Mouse (Mus musculus): ENCODE measurements around the gene Olfr1269. TPM values are rescaled to one million over a fixed set of nuclear protein-coding genes. Genes with fewer than 3 reads are reported as not detected.

Gene Olfr1269
- not detected in 2 replicates for polyA plus RNA-seq (2012; rRNA removed)

- Histone ChIP-seq H3K4me1 (ENCODE audit: control insufficient read depth, insufficient read depth, insufficient read length, low read length) (no peaks in the 10 kb centered on the region), H3K27me3 (ENCODE audit: control insufficient read depth, insufficient read depth, low read length) (no peaks in the 10 kb centered on the region), H3K4me3 (ENCODE audit: low read depth, low read length) (no peak within 1 kb of the TSS), H3K36me3 (ENCODE audit: control insufficient read depth, insufficient read depth, low read length) (no peaks in the 10 kb centered on the region), H3K27ac (ENCODE audit: insufficient read depth, low read depth, low read length) (no peak within 1 kb of the TSS)
- 93% methylated on average over 1 of the region's 1 CpGs for WGBS
- TF ChIP-seq POLR2A (IDR thresholded peaks at IDR 0.05; ENCODE audit: low read depth, low read length) (no peak), CTCF (IDR thresholded peaks at IDR 0.05; ENCODE audit: extremely low read depth, insufficient read length, insufficient replicate concordance, low read depth, low read length) (no peak)
Measured at GRCm38 (mm10) chr2:90121312-90121711, at the start of gene Olfr1269. TSS of gene Olfr1269 (minus strand) at chr2:90121412.

GRCm38 (mm10) chr2:90153916-90154315 lies 32.7 kb upstream of the Olfr1269 start:
- 90% methylated on average over 9 of the region's 9 CpGs for WGBS
- TF ChIP-seq POLR2A (IDR thresholded peaks at IDR 0.05; ENCODE audit: low read depth, low read length) = no peak
- TF ChIP-seq CTCF (IDR thresholded peaks at IDR 0.05; ENCODE audit: extremely low read depth, insufficient read length, insufficient replicate concordance, low read depth, low read length) = no peak

DNA sequence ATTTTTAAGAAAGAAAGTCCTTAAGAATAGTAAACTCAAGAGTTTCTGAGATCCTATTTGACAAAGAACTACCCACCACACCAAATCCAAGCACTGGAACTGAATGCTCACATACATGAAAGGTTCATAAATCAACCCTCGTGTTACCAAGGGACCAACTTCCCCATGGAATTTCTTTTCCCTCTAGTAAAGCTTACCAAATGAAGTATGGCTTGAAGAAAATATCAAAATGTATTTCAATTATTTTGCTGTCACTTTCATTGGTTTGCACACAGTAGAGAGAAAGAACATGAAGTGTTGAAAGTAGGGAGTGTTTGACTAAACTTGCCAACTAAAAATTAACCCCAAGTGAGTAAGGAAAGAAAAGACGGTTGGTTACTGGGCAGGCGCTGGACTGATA lies 31.8 kb upstream of the Olfr1269 start, which contains the start of gene Olfr1270:
Gene Olfr1270 (minus strand): TSS at position 101 of the 400 bp plus-strand sequence.
- no peaks in the 10 kb centered on the region for H3K27me3 ChIP-seq (ENCODE audit: control insufficient read depth, insufficient read depth, low read length)
- WGBS = 80% methylated on average over 3 of the region's 3 CpGs
- no peaks in the 10 kb centered on the region for H3K36me3 ChIP-seq (ENCODE audit: control insufficient read depth, insufficient read depth, low read length)
- no peak for TF ChIP-seq CTCF (IDR thresholded peaks at IDR 0.05; ENCODE audit: extremely low read depth, insufficient read length, insufficient replicate concordance, low read depth, low read length)
- TF ChIP-seq POLR2A (IDR thresholded peaks at IDR 0.05; ENCODE audit: low read depth, low read length) = no peak
- no peak within 1 kb of the TSS for H3K4me3 ChIP-seq (ENCODE audit: low read depth, low read length)
- no peak within 1 kb of the TSS for H3K27ac ChIP-seq (ENCODE audit: insufficient read depth, low read depth, low read length)
- no peaks in the 10 kb centered on the region for H3K4me1 ChIP-seq (ENCODE audit: control insufficient read depth, insufficient read depth, insufficient read length, low read length)

More at GRCm38 (mm10) chr2:90153916-90154315, 32.7 kb upstream of the Olfr1269 start:
- Histone ChIP-seq H3K27me3 (ENCODE audit: control insufficient read depth, insufficient read depth, low read length) (no peaks in the 10 kb centered on the region), H3K27ac (ENCODE audit: insufficient read depth, low read depth, low read length) (no peak overlapping the region), H3K4me3 (ENCODE audit: low read depth, low read length) (no peak overlapping the region), H3K36me3 (ENCODE audit: control insufficient read depth, insufficient read depth, low read length) (no peaks in the 10 kb centered on the region), H3K4me1 (ENCODE audit: control insufficient read depth, insufficient read depth, insufficient read length, low read length) (no peaks in the 10 kb centered on the region)

- Histone ChIP-seq H3K27me3 (ENCODE audit: control insufficient read depth, insufficient read depth, low read length) (no peaks in the 10 kb centered on the region), H3K4me3 (ENCODE audit: low read depth, low read length) (no peak within 1 kb of the TSS), H3K27ac (ENCODE audit: insufficient read depth, low read depth, low read length) (no peak within 1 kb of the TSS), H3K36me3 (ENCODE audit: control insufficient read depth, insufficient read depth, low read length) (no peaks in the 10 kb centered on the region), H3K4me1 (ENCODE audit: control insufficient read depth, insufficient read depth, insufficient read length, low read length) (no peaks in the 10 kb centered on the region)
- TF ChIP-seq CTCF (IDR thresholded peaks at IDR 0.05; ENCODE audit: extremely low read depth, insufficient read length, insufficient replicate concordance, low read depth, low read length) (no peak), POLR2A (IDR thresholded peaks at IDR 0.05; ENCODE audit: low read depth, low read length) (no peak)
Measured at GRCm38 (mm10) chr2:90142196-90142595, 21.0 kb upstream of the Olfr1269 start, which contains the start of gene Olfr32. TSS of gene Olfr32 (minus strand) at chr2:90142296.

DNA sequence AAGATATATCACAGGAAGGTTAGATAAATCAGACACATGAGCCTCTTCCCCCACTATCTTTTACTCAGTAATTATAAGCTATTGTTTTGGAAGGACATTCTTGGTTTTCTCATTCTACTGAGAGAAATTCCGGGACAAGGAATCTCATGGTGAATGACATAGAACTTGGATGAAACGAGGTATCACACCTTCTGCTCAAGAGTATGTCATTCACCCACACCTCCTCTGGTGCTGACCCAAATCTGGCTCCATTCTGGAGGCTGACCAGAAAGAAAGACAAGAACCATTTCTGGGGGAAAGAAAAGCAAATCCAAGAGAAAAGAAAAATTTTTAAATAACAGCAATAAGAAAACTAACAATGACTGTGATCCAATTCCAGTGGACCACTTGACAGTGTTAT lies 51.1 kb downstream of the Olfr1269 start:
- TF ChIP-seq POLR2A (IDR thresholded peaks at IDR 0.05; ENCODE audit: low read depth, low read length) = no peak
- no peak for TF ChIP-seq CTCF (IDR thresholded peaks at IDR 0.05; ENCODE audit: extremely low read depth, insufficient read length, insufficient replicate concordance, low read depth, low read length)
- H3K27ac ChIP-seq (ENCODE audit: insufficient read depth, low read depth, low read length) = no peak overlapping the region
- H3K36me3 ChIP-seq (ENCODE audit: control insufficient read depth, insufficient read depth, low read length) = no peaks in the 10 kb centered on the region
- no peak overlapping the region for H3K4me3 ChIP-seq (ENCODE audit: low read depth, low read length)
- WGBS = 67% methylated on average over 2 of the region's 2 CpGs
- no peaks in the 10 kb centered on the region for H3K4me1 ChIP-seq (ENCODE audit: control insufficient read depth, insufficient read depth, insufficient read length, low read length)
- H3K27me3 ChIP-seq (ENCODE audit: control insufficient read depth, insufficient read depth, low read length) = no peaks in the 10 kb centered on the region

Other genes with a start within 250 kb of the Olfr1269 start
- gene Olfr1257, start 243.0 kb downstream of the Olfr1269 start, polyA plus RNA-seq (2012; rRNA removed) = not detected in 2 replicates
- gene Olfr1258, start 194.1 kb downstream of the Olfr1269 start, polyA plus RNA-seq (2012; rRNA removed) = not detected in 2 replicates
- 0.18 TPM in 1 of 2 replicates, not detected in the other for gene Olfr1259, start 172.7 kb downstream of the Olfr1269 start, polyA plus RNA-seq (2012; rRNA removed)
- gene Olfr1260, start 147.1 kb downstream of the Olfr1269 start, polyA plus RNA-seq (2012; rRNA removed) = not detected in 2 replicates
- not detected in 2 replicates for gene Olfr1261, start 130.2 kb downstream of the Olfr1269 start, polyA plus RNA-seq (2012; rRNA removed)
- gene Olfr1262, start 121.3 kb downstream of the Olfr1269 start, polyA plus RNA-seq (2012; rRNA removed) = not detected in 2 replicates
- gene Olfr1263, start 109.3 kb downstream of the Olfr1269 start, polyA plus RNA-seq (2012; rRNA removed) = not detected in 2 replicates
- not detected in 2 replicates for gene Olfr1264, start 95.8 kb downstream of the Olfr1269 start, polyA plus RNA-seq (2012; rRNA removed)
- gene Olfr1265, start 86.1 kb downstream of the Olfr1269 start, polyA plus RNA-seq (2012; rRNA removed) = not detected in 2 replicates
- not detected in 2 replicates for gene Olfr140, start 57.8 kb downstream of the Olfr1269 start, polyA plus RNA-seq (2012; rRNA removed)
- gene Olfr32, start 20.9 kb upstream of the Olfr1269 start, polyA plus RNA-seq (2012; rRNA removed) = not detected in 2 replicates
- not detected in 2 replicates for gene Olfr1270, start 31.7 kb upstream of the Olfr1269 start, polyA plus RNA-seq (2012; rRNA removed)
- gene Olfr1506, start 103.1 kb upstream of the Olfr1269 start, polyA plus RNA-seq (2012; rRNA removed) = not detected in 2 replicates
- gene Olfr142, start 136.2 kb upstream of the Olfr1269 start, polyA plus RNA-seq (2012; rRNA removed) = not detected in 2 replicates
- gene Olfr1271, start 149.6 kb upstream of the Olfr1269 start, polyA plus RNA-seq (2012; rRNA removed) = not detected in 2 replicates
- not detected in 2 replicates for gene Olfr1272, start 171.4 kb upstream of the Olfr1269 start, polyA plus RNA-seq (2012; rRNA removed)
- not detected in 2 replicates for gene Gm13769, start 200.8 kb upstream of the Olfr1269 start, polyA plus RNA-seq (2012; rRNA removed)

Measured in small intestine, adult 2 months (tissue).